Mouse (Mus musculus): ENCODE results near the gene Khsrp.

GRCm38 (mm10) chr17:56982013-56982412, 49.3 kb downstream of the Khsrp start, which contains the start of gene Acer1:
- TF ChIP-seq CTCF (IDR thresholded peaks at IDR 0.05 in 2 of 3, conservative IDR thresholded peaks at IDR 0.05 in 1 of 3; ENCODE audit: control insufficient read depth in 1 of 3, insufficient read depth in 1 of 3, low read depth in 2 of 3, low read length in 3 of 3, poor library complexity in 1 of 3, severe bottlenecking in 1 of 3) (no peak), MAZ (IDR thresholded peaks at IDR 0.05; ENCODE audit: low read depth, low read length) (no peak), EP300 (IDR thresholded peaks at IDR 0.05; ENCODE audit: low read depth in 1 of 2, low read length in 2 of 2) (no peak), POLR2A (IDR thresholded peaks at IDR 0.05; ENCODE audit: control insufficient read depth in 1 of 2, insufficient read depth in 1 of 2, low read depth in 1 of 2, low read length in 2 of 2, poor library complexity in 1 of 2) (no peak), MAFK (IDR thresholded peaks at IDR 0.05; ENCODE audit: borderline replicate concordance, low read depth, low read length) (no peak)
